Mouse (Mus musculus) forelimb bud, embryonic 11.5 days (tissue): Measurements from ENCODE around the gene Cdkn2aip.

Experiments
- DNase-seq: peaks from one replicate; pipeline ENCODE4 v3.0.0-alpha.2; 2012; ENCODE audit warnings: low read depth, low spot score

Gene Cdkn2aip

DNA sequence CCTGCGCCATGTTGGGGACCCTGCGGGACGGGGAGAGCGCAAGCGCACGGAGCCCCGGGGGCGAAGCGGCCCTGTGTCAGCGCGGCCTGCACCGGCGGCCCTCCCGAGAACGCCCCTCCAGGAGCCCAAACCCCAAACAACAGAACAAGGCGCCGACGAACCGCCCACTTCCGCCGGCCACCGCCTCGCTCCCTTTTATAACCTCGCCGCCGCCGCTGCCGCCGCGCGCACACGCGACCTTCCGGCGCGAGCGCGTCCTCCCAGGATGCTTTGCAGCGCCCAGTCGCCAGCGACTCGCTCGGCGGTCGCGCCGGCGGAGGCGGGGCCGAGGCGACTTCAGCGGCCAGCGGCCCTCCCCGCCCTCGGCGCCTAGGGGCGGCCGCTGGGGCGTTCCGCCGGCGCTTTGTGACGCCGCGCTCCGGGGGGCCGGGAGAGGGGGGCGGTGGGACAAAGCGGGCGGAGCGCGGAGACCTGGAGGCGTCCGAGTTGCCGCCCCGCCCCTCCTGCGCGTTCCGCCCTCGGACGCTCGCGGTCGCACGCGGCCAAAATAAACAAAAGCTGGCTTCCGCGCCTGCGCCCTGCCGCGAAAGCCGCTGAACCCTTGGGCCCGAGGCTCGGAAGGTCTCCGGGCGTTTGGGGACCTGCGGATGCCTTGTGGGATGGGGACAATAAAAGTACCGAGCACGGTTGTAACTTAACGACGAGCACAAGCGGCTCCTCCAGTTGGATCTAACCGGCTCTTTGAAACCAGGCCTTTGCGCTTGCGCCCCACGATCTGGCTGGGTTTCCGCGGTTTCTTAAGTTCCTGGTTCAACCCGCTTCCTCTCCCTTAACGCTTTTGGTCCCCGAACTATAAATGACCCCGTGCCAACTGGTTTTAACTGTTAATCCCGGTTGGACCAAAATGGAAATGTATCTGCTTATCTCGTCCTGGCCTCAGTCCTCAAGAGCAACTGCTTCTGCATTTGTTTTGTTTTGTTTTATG, at the start of gene Cdkn2aip:
TSS of gene Cdkn2aip (minus strand) at position 172 of the 985 bp plus-strand sequence.
- peak; percentile 96 for DNase-seq

DNA sequence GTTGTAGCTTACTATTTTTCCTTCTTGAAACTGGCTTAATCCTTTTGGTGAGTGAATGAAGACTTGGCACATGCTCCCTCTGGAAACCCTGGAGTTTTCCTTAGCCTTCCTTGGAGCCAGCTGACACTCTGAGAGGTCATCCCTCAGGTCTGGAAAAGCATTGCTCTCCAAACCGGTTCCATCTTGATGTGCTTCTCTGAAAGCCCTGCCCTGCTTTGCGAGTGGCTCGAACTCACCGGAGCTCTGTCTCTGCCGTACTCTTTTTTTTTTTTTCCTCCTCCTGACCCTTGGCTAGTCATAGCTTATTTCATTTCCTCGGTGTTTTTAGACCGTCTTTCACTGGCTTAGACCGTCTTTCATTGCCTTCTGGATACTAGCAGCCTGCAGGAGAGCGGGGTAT, 49.5 kb upstream of the Cdkn2aip start:
- no peak for DNase-seq

- no peak for DNase-seq
Measured at GRCm38 (mm10) chr8:47760685-47761084, 47.0 kb upstream of the Cdkn2aip start.

DNA sequence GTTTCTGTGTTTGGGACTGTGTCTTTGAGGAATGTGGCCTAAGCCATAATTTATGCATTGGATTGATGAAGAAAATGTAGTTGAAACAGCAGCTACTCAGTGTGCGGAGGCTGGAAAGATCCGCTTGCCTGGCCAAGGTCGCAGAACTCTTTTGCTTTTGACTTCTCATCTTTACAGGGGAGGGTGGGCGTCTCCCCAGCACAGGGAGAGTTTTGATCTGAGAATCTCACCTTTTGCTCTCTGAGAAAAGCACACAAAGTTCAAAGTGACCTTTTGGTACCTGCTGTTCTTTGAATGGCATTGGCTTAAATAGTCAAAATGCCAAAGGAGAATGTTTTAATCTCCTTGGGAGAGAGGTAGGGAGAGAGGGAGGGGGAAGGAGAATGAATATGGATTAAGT, 46.5 kb upstream of the Cdkn2aip start:
- no peak for DNase-seq

- DNase-seq: no peak
Measured at GRCm38 (mm10) chr8:47753121-47753520, 39.4 kb upstream of the Cdkn2aip start.

DNA sequence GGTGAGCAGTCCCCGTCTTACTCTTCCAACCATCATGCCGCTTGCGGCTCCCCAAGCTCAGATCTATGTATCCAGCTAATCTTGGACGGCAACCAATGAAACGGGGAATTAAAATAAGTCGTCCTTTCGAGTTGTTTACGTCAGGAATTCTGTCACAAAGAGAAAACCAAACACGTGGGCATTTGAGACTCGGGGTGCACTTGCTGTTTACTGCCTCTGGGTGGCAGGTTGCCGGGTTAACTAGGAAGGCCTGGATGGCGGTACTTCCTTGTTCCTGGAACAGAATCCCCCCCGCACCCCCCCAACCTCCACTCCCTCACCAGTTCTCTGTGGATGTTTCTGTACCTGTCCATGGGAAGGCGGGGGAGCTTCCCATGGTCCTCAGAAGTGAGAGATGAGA, 36.4 kb upstream of the Cdkn2aip start:
- DNase-seq: no peak

- DNase-seq: no peak
Measured at GRCm38 (mm10) chr8:47749491-47749890, 35.8 kb upstream of the Cdkn2aip start.

DNA sequence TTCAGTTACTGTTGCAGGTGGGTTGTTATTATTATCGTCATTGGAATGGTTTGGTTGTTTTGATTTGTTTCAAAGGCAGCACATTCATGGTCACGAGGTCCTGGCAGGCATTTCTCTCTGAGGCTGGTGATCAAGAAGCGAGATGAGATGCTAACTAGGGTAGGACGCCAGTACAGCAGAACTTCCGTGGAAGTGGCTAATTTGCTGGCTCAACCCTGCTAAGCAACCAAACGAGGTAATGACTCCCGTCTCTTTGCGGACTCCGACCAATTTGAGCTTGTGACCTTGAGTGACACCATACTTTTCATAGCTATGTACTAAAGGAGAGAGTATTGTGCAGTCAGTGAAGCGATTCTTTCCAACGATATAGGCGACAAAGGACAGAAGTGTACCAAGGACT, 32.6 kb upstream of the Cdkn2aip start:
- no peak for DNase-seq

GRCm38 (mm10) chr8:47745848-47746247, 32.1 kb upstream of the Cdkn2aip start:
- DNase-seq: no peak

- DNase-seq: no peak
Measured at GRCm38 (mm10) chr8:47744803-47745202, 31.1 kb upstream of the Cdkn2aip start.

- peak; percentile 86 for DNase-seq
Measured at GRCm38 (mm10) chr8:47743419-47743818, 29.7 kb upstream of the Cdkn2aip start.

- DNase-seq: no peak
Measured at GRCm38 (mm10) chr8:47742992-47743391, 29.3 kb upstream of the Cdkn2aip start.

DNA sequence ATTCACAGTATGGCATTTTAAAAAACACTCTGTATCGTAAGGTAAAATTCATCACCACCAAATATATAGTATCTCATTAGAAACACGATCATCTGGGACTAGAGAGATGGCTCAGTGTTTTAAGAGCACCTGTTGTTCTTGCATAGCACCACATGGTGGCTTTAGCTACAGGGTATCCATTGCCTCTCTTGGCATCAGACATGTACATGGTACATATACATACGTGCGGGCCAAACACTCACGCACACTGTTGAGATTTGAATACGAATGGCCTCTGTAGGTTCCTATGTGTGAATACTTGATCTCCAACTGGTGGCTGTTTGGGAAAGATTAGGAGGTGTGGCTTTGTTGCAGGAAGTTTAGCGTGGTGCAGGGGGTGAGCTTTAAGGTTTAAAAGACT, 28.6 kb upstream of the Cdkn2aip start:
- DNase-seq: no peak

GRCm38 (mm10) chr8:47737120-47737519, 23.4 kb upstream of the Cdkn2aip start:
- peak; percentile 63 for DNase-seq

DNA sequence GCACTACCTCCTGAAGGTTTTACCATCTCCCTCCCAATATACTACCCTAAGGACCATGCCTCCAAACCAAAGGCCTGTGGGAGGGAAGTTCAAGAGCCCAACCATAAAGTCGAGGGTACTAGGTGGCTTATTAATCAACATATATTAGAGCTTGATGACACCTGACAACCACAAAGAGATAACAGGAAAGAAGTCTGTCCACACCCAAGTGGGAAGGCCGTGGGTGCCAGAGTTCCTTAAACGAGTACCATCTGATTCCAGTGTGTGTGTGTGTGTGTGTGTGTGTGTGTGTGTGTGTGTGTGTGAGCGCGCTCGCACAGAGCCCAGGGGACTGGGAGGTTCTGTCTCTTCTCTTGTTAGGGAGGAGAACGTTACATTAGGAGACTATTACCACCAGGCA, 15.6 kb upstream of the Cdkn2aip start:
- DNase-seq: no peak

- no peak for DNase-seq
Measured at GRCm38 (mm10) chr8:47726945-47727344, 13.2 kb upstream of the Cdkn2aip start.

GRCm38 (mm10) chr8:47721609-47722008, 7.9 kb upstream of the Cdkn2aip start:
- DNase-seq: no peak

DNA sequence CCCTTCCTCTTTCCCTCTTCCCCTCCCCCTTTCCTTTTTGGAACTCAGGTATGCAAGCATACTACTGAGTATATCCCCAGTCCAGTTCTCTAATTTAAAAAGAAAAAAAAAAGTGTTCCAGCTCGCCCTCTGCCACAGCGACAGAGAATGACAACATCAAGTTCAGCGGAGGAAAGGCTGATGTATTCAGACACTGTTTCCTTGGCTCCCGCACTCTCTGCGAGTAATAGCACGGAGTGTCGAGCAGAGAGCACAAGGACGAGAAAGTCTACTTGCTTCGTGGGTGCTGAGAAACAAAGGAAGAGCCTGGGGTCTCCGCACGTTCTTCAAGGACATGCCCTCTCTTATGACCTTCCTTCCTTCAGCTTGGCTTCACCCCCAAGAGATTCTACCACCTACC, 4.9 kb upstream of the Cdkn2aip start:
- DNase-seq: no peak

DNA sequence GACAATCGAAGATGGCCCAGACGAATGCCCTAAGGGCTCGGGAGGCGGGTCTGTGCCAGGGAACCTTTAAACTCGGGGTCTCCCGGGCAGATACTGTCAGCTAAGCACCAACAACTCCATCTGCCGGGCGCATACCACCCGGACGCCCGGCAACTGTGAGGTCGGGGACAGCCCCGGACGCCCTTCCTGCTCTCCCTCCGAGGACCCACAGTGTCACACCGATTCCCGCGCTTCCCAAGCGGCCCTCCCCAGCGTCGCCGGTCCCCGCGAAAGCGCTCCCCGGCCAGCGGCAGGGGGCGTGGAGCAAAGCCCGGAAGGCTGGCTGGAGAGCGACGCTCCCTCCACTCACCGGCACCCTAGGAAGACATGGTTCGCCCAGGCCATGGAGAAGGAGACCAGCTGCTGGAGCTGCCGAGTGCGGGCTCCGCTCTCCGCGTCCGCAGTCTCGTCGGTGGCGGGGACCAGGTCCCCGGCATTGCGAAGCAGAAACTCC, 515 bp downstream of the Cdkn2aip start:
- peak; percentile 27 for DNase-seq

- no peak for DNase-seq
Measured at GRCm38 (mm10) chr8:47708106-47708505, 5.6 kb downstream of the Cdkn2aip start.

- no peak for DNase-seq
Measured at GRCm38 (mm10) chr8:47706746-47707145, 7.0 kb downstream of the Cdkn2aip start.

GRCm38 (mm10) chr8:47702333-47702732, 11.4 kb downstream of the Cdkn2aip start:
- no peak for DNase-seq

DNA sequence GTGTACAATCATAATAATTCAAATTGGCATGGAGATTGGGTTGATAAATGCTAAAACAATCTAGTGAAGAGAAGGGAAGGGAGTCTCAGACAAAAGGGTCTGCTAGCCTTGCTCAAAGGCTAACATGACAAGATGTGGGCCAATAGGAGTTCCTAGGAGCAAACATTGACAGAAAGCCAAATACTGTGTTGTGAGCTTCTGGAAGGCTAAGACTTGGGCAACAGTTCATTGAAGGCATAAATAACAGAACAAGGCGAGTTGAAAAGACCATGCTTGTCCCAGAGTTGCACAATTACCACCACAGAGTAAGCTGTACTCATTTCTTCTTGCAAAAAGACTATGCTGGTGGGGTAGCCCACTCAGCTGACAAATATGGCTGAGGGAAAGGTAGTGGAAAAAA, 16.0 kb downstream of the Cdkn2aip start:
- DNase-seq: no peak
